Mouse (Mus musculus): Measurements from ENCODE around the gene Adam17. TPM values are rescaled to one million over a fixed set of nuclear protein-coding genes. Genes with fewer than 3 reads are reported as not detected.

Gene Adam17
- total RNA-seq, 2 experiments from 2014 or later: 48.4 to 63.3 TPM

Other genes with a start within 250 kb of the Adam17 start
- gene Cpsf3, start 88.2 kb downstream of the Adam17 start, total RNA-seq (2021): 10 to 100 TPM; 36.1 to 37.5 TPM
- gene Itgb1bp1, start 87.3 kb downstream of the Adam17 start, total RNA-seq (2021): 10 to 100 TPM; 34.6 to 43.8 TPM
- 10 to 100 TPM; 23.0 to 23.3 TPM for gene Iah1, start 57.2 kb downstream of the Adam17 start, total RNA-seq (2021)
- gene Ywhaq, start 44.0 kb upstream of the Adam17 start, total RNA-seq (2021): 100 to 1,000 TPM in 1 of 2 experiments, 10 to 100 TPM in 1; 97.2 to 104 TPM